Mouse (Mus musculus): ENCODE results near the gene Fam228b. TPM values are rescaled to one million over a fixed set of nuclear protein-coding genes. Genes with fewer than 3 reads are reported as not detected.
"Not testable (repeated sequence)": the region's sequence is repeated elsewhere in the genome, so short reads cannot be mapped to it uniquely, and the experiment has no call there.

Fam228b gene
- polyA plus RNA-seq, 1 experiment from 2014 or later = 2.2 TPM

GRCm38 (mm10) chr12:4708296-4708695, 60.8 kb downstream of the Fam228b start:
- Histone ChIP-seq H3K27me3 (ENCODE audit: control insufficient read depth, insufficient read depth, low read length) (no peaks in the 10 kb centered on the region), H3K4me3 (replicated peaks; ENCODE audit: low read length) (no peak overlapping the region), H3K4me1 (ENCODE audit: control insufficient read depth, insufficient read depth, low read length) (no peaks in the 10 kb centered on the region), H3K36me3 (ENCODE audit: control insufficient read depth, insufficient read depth, low read length) (peaks cover 22% of the 10 kb centered on the region; the same call in 1 of the 2 replicates), H3K4me2 (ENCODE audit: low read depth, low read length) (no peak overlapping the region), H3K9ac (ENCODE audit: low read length) (no peak overlapping the region), H3K27ac (ENCODE audit: low read length) (no peak overlapping the region), H3K9me3 (replicated peaks; ENCODE audit: control insufficient read depth, low read length) (no peaks in the 10 kb centered on the region)
- WGBS = 85% methylated on average over 4 of the region's 4 CpGs
- ATAC-seq (ENCODE audit: insufficient read depth, low FRiP score) = no peak

GRCm38 (mm10) chr12:4707488-4708017, 61.5 kb downstream of the Fam228b start:
- no peak for ATAC-seq (ENCODE audit: insufficient read depth, low FRiP score)
- H3K4me1 ChIP-seq (ENCODE audit: control insufficient read depth, insufficient read depth, low read length) = no peaks in the 10 kb centered on the region
- H3K4me2 ChIP-seq (ENCODE audit: low read depth, low read length) = no peak overlapping the region
- H3K27ac ChIP-seq (ENCODE audit: low read length) = no peak overlapping the region
- 91% methylated on average over 14 of the region's 14 CpGs for WGBS
- H3K36me3 ChIP-seq (ENCODE audit: control insufficient read depth, insufficient read depth, low read length) = peaks cover 21% of the 10 kb centered on the region; the same call in 1 of the 2 replicates
- no peak overlapping the region for H3K4me3 ChIP-seq (replicated peaks; ENCODE audit: low read length)
- no peaks in the 10 kb centered on the region for H3K27me3 ChIP-seq (ENCODE audit: control insufficient read depth, insufficient read depth, low read length)
- no peak overlapping the region for H3K9ac ChIP-seq (ENCODE audit: low read length)
- H3K9me3 ChIP-seq (replicated peaks; ENCODE audit: control insufficient read depth, low read length) = no peaks in the 10 kb centered on the region

GRCm38 (mm10) chr12:4706901-4707300, 62.2 kb downstream of the Fam228b start:
- 0 out of 2 replicates have a peak, but pooled peaks have one; percentile 25 for ATAC-seq (ENCODE audit: insufficient read depth, low FRiP score)
- Histone ChIP-seq H3K36me3 (ENCODE audit: control insufficient read depth, insufficient read depth, low read length) (peaks cover 15% of the 10 kb centered on the region; the same call in 1 of the 2 replicates), H3K27me3 (ENCODE audit: control insufficient read depth, insufficient read depth, low read length) (no peaks in the 10 kb centered on the region), H3K4me2 (ENCODE audit: low read depth, low read length) (no peak overlapping the region), H3K4me3 (replicated peaks; ENCODE audit: low read length) (no peak overlapping the region), H3K9ac (ENCODE audit: low read length) (no peak overlapping the region), H3K4me1 (ENCODE audit: control insufficient read depth, insufficient read depth, low read length) (no peaks in the 10 kb centered on the region), H3K27ac (ENCODE audit: low read length) (no peak overlapping the region), H3K9me3 (replicated peaks; ENCODE audit: control insufficient read depth, low read length) (no peaks in the 10 kb centered on the region)
- 83% methylated on average over 10 of the region's 10 CpGs for WGBS

- no peaks in the 10 kb centered on the region for H3K9me3 ChIP-seq (replicated peaks; ENCODE audit: control insufficient read depth, low read length)
- no peak overlapping the region for H3K4me2 ChIP-seq (ENCODE audit: low read depth, low read length)
- 93% methylated on average over 5 of the region's 5 CpGs for WGBS
- no peak overlapping the region for H3K4me3 ChIP-seq (replicated peaks; ENCODE audit: low read length)
- H3K27ac ChIP-seq (ENCODE audit: low read length) = no peak overlapping the region
- peaks cover 19% of the 10 kb centered on the region; the same call in 1 of the 2 replicates for H3K36me3 ChIP-seq (ENCODE audit: control insufficient read depth, insufficient read depth, low read length)
- no peaks in the 10 kb centered on the region for H3K4me1 ChIP-seq (ENCODE audit: control insufficient read depth, insufficient read depth, low read length)
- H3K9ac ChIP-seq (ENCODE audit: low read length) = no peak overlapping the region
- no peaks in the 10 kb centered on the region for H3K27me3 ChIP-seq (ENCODE audit: control insufficient read depth, insufficient read depth, low read length)
- ATAC-seq (ENCODE audit: insufficient read depth, low FRiP score) = no peak
Measured at GRCm38 (mm10) chr12:4706175-4706574, 62.9 kb downstream of the Fam228b start.

GRCm38 (mm10) chr12:4705626-4706025, 63.4 kb downstream of the Fam228b start:
- not testable (repeated sequence) for H3K9ac ChIP-seq (ENCODE audit: low read length); H3K4me3 ChIP-seq (replicated peaks; ENCODE audit: low read length); H3K27ac ChIP-seq (ENCODE audit: low read length); H3K4me2 ChIP-seq (ENCODE audit: low read depth, low read length); H3K4me1 ChIP-seq (ENCODE audit: control insufficient read depth, insufficient read depth, low read length); H3K27me3 ChIP-seq (ENCODE audit: control insufficient read depth, insufficient read depth, low read length); ATAC-seq (ENCODE audit: insufficient read depth, low FRiP score); H3K9me3 ChIP-seq (replicated peaks; ENCODE audit: control insufficient read depth, low read length)
- 30% methylated on average over 6 of the region's 6 CpGs for WGBS
- peaks cover 24% of the 10 kb centered on the region; the same call in 1 of the 2 replicates for H3K36me3 ChIP-seq (ENCODE audit: control insufficient read depth, insufficient read depth, low read length)

GRCm38 (mm10) chr12:4694534-4694933, 74.5 kb downstream of the Fam228b start:
- Histone ChIP-seq H3K27ac (ENCODE audit: low read length) (no peak overlapping the region), H3K36me3 (ENCODE audit: control insufficient read depth, insufficient read depth, low read length) (no peaks in the 10 kb centered on the region; the same call in 1 of the 2 replicates), H3K27me3 (ENCODE audit: control insufficient read depth, insufficient read depth, low read length) (no peaks in the 10 kb centered on the region), H3K4me2 (ENCODE audit: low read depth, low read length) (no peak overlapping the region), H3K4me1 (ENCODE audit: control insufficient read depth, insufficient read depth, low read length) (no peaks in the 10 kb centered on the region), H3K4me3 (replicated peaks; ENCODE audit: low read length) (no peak overlapping the region), H3K9ac (ENCODE audit: low read length) (no peak overlapping the region), H3K9me3 (replicated peaks; ENCODE audit: control insufficient read depth, low read length) (no peaks in the 10 kb centered on the region)
- ATAC-seq (ENCODE audit: insufficient read depth, low FRiP score) = no peak
- WGBS = 96% methylated on average over 1 of the region's 1 CpGs

GRCm38 (mm10) chr12:4691193-4691592, 77.9 kb downstream of the Fam228b start:
- 84% methylated on average over 3 of the region's 3 CpGs for WGBS
- no peaks in the 10 kb centered on the region for H3K27me3 ChIP-seq (ENCODE audit: control insufficient read depth, insufficient read depth, low read length)
- no peak overlapping the region for H3K9ac ChIP-seq (ENCODE audit: low read length)
- no peaks in the 10 kb centered on the region for H3K4me1 ChIP-seq (ENCODE audit: control insufficient read depth, insufficient read depth, low read length)
- no peak overlapping the region for H3K4me3 ChIP-seq (replicated peaks; ENCODE audit: low read length)
- no peak overlapping the region for H3K27ac ChIP-seq (ENCODE audit: low read length)
- H3K4me2 ChIP-seq (ENCODE audit: low read depth, low read length) = no peak overlapping the region
- H3K36me3 ChIP-seq (ENCODE audit: control insufficient read depth, insufficient read depth, low read length) = 0 out of 2 replicates have a peak, but pooled peaks cover 6% of the 10 kb centered on the region
- no peaks in the 10 kb centered on the region for H3K9me3 ChIP-seq (replicated peaks; ENCODE audit: control insufficient read depth, low read length)
- no peak for ATAC-seq (ENCODE audit: insufficient read depth, low FRiP score)

Other genes starting within 250 kb of the Fam228b start
- gene Itsn2, start 176.6 kb downstream of the Fam228b start, polyA plus RNA-seq (2015; fragmentation: Nextera tagmentation; extraction: Ambion mirVana) = 30.5 and 33.3 TPM in 2 replicates
- gene Gm3625, start 176.3 kb downstream of the Fam228b start, polyA plus RNA-seq (2015; fragmentation: Nextera tagmentation; extraction: Ambion mirVana) = not detected in 2 replicates
- 0.25 and 0.36 TPM in 2 replicates for gene Fam228a, start 30.8 kb downstream of the Fam228b start, polyA plus RNA-seq (2015; fragmentation: Nextera tagmentation; extraction: Ambion mirVana)
- 1.3 and 2.0 TPM in 2 replicates for gene Pfn4, start 245 bp downstream of the Fam228b start, polyA plus RNA-seq (2015; fragmentation: Nextera tagmentation; extraction: Ambion mirVana)
- 187 and 190 TPM in 2 replicates for gene Sf3b6, start 48.3 kb upstream of the Fam228b start, polyA plus RNA-seq (2015; fragmentation: Nextera tagmentation; extraction: Ambion mirVana)
- gene Fkbp1b, start 72.3 kb upstream of the Fam228b start, polyA plus RNA-seq (2015; fragmentation: Nextera tagmentation; extraction: Ambion mirVana) = 7.1 and 7.5 TPM in 2 replicates
- 11.7 and 14.4 TPM in 2 replicates for gene Wdcp, start 74.0 kb upstream of the Fam228b start, polyA plus RNA-seq (2015; fragmentation: Nextera tagmentation; extraction: Ambion mirVana)
- gene Mfsd2b, start 105.1 kb upstream of the Fam228b start, polyA plus RNA-seq (2015; fragmentation: Nextera tagmentation; extraction: Ambion mirVana) = 3.3 and 3.4 TPM in 2 replicates
- gene Ubxn2a, start 138.4 kb upstream of the Fam228b start, polyA plus RNA-seq (2015; fragmentation: Nextera tagmentation; extraction: Ambion mirVana) = 25.8 and 26.1 TPM in 2 replicates
- gene Atad2b, start 148.1 kb upstream of the Fam228b start, polyA plus RNA-seq (2015; fragmentation: Nextera tagmentation; extraction: Ambion mirVana) = 5.4 and 7.5 TPM in 2 replicates